Mouse (Mus musculus) midbrain, embryonic 10.5 days (tissue): ENCODE measurements around the gene Spdl1. TPM values are rescaled to one million over a fixed set of nuclear protein-coding genes. Genes with fewer than 3 reads are reported as not detected.

Experiments
- DNase-seq: peaks from one replicate; pipeline ENCODE4 v3.0.0-alpha.2; 2017; ENCODE audit warnings: low spot score
- H3K27ac ChIP-seq: fragments of 300-500 bp; sonication (generic); replicated peaks from 2 replicates; pipeline ENCODE4 v1.5.1; 2016; ENCODE audit warnings: mild to moderate bottlenecking
- H3K27me3 ChIP-seq: fragments of 300-500 bp; sonication (generic); 2 replicates; pipeline ENCODE4 v1.6.1; 2016; ENCODE audit warnings: low read depth, mild to moderate bottlenecking; ENCODE audit not compliant: poor library complexity, severe bottlenecking
- H3K36me3 ChIP-seq: fragments of 300-500 bp; sonication (generic); 2 replicates; pipeline ENCODE4 v1.6.1; 2016; ENCODE audit warnings: mild to moderate bottlenecking, moderate library complexity
- H3K4me1 ChIP-seq: fragments of 300-500 bp; sonication (generic); 2 replicates; pipeline ENCODE4 v1.6.1; 2016
- H3K4me3 ChIP-seq: fragments of 300-500 bp; sonication (generic); 2 replicates; pipeline ENCODE4 v1.5.1; 2016; ENCODE audit warnings: mild to moderate bottlenecking, moderate library complexity
- H3K9me3 ChIP-seq: fragments of 300-500 bp; sonication (generic); replicated peaks from 2 replicates; pipeline ENCODE4 v1.6.1; 2016; ENCODE audit warnings: mild to moderate bottlenecking
- WGBS: fragments of 180-500 bp; shearing (Covaris S2); methylation state at CpG from one replicate; pipeline ENCODE4 v1.1.7; 2016; 5-methylcytosine and 5-hydroxymethylcytosine counted together
- polyA plus RNA-seq: library from polyadenylated mRNA; unstranded; fragments of >200 nt; fragmentation: Nextera tagmentation; extraction: Ambion mirVana; gene quantifications from 2 replicates; pipeline ENCODE4 v1.2.1, GENCODE M21; 2016

Gene Spdl1
- 30.7 and 32.5 TPM in 2 replicates for polyA plus RNA-seq

DNA sequence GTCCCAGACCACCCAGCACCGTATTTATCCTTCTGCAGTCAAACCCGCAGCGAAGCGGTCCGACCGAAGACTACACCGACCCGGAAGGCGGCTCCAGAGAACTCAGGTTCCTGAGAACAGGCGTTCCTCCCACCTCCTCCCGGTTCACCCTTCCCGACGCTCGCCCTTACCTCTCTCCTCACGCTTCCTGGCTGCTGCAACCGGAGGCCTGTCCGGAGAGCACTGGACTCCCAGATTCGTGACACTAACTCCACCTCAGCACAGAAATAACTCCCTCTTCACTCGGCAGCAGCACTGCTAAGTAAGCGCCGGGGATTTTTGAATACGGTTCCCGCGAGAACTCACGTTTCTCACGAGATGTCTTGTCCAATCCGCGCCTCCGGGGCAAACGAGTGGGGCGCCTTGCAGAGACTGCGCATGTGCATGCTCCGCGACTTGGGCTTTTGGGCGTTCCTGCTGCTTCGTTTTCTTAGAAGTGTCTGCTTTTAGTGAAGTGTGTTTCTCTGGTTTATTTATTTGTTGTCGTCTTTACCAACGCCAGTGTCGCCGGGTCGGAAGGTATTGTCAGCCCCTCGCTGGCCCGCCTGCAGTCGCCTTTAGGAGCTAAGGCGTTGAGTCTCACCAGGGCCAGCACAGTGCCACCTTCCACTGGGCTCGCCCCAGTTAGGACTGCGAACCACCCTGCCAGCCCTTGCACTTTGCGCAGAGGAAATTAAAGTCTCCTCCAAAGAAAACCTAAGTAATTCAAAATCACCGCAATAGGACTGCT is at the start of gene Spdl1:
TSS of gene Spdl1 (minus strand) at position 324 of the 769 bp plus-strand sequence.
- Histone ChIP-seq H3K9me3 (no peaks in the 10 kb centered on the region), H3K4me3 (peak within 1 kb of the TSS; percentile 78), H3K27ac (peak within 1 kb of the TSS; percentile 90), H3K27me3 (no peaks in the 10 kb centered on the region), H3K4me1 (peaks cover 20% of the 10 kb centered on the region), H3K36me3 (peaks cover 24% of the 10 kb centered on the region)
- under 1% methylated on average over 49 of the region's 49 CpGs for WGBS
- DNase-seq, result peak; percentile 94

DNA sequence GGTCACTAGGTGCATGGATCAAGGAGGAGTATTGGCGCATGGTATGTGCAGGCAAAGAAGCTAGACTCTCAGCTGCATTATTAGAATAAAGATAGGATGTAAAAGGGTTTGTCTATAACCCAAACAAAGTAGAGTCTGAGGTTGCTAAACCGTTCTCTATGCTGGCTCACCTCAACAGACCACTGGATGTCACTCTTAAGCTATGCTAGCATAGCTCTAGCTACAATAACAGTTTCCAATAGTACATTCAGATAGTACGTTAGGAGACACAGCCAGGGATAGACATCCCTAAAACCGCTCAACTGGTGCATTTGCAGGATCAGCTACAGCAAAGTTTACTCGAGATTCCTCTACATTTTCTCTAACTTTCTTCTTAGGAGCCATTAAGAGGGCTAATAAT is 48.1 kb upstream of the Spdl1 start:
- Histone ChIP-seq H3K4me3 (no peak overlapping the region), H3K27ac (no peak overlapping the region), H3K27me3 (no peaks in the 10 kb centered on the region), H3K9me3 (no peaks in the 10 kb centered on the region), H3K36me3 (no peaks in the 10 kb centered on the region), H3K4me1 (no peaks in the 10 kb centered on the region)
- 57% methylated on average over 5 of the region's 5 CpGs for WGBS
- no peak for DNase-seq

DNA sequence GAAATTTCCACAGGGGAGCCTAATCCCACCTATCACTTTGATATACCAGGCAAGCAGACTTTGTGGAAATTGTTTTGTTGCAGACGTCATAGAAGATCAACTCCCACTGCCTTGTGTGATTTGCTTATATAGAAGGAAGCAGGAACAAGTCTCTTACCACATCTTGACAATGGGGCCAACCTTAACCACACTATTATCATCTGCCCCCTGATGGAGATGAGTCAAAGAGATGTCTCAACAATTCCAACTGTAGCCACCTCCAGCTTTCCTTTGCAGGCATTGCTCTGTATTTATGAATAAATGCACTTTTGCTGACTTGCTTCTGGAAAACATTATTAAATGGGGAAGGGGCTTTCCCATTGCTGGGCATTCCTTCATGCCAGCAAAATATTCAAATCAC is 46.2 kb upstream of the Spdl1 start:
- Histone ChIP-seq H3K36me3 (no peaks in the 10 kb centered on the region), H3K4me3 (no peak overlapping the region), H3K27me3 (no peaks in the 10 kb centered on the region), H3K4me1 (no peaks in the 10 kb centered on the region), H3K9me3 (no peaks in the 10 kb centered on the region), H3K27ac (no peak overlapping the region)
- DNase-seq, result no peak
- WGBS, result 85% methylated on average over 1 of the region's 1 CpGs

DNA sequence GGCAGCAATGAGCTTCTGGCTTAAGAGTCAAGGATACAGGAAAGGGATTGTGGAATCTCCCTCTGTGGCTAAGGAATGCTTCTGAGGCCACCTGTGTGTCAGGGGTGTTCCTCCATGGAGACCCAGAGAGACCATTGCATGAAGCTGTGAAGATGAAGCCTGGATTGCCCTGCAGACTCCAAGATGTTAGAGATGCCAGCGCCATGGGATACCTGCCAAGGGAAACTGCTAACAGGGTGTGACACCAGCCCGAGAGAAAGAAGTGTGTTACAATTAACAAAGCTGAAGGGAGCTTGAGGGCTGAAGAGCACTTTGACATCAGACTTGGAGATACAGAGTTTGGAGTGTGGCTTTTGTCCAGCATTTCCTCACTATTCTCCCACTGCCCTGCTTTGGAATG is 40.4 kb upstream of the Spdl1 start:
- 84% methylated on average over 2 of the region's 2 CpGs for WGBS
- Histone ChIP-seq H3K27me3 (no peaks in the 10 kb centered on the region), H3K9me3 (no peaks in the 10 kb centered on the region), H3K27ac (no peak overlapping the region), H3K4me3 (no peak overlapping the region), H3K4me1 (no peaks in the 10 kb centered on the region), H3K36me3 (no peaks in the 10 kb centered on the region)
- DNase-seq, result no peak

DNA sequence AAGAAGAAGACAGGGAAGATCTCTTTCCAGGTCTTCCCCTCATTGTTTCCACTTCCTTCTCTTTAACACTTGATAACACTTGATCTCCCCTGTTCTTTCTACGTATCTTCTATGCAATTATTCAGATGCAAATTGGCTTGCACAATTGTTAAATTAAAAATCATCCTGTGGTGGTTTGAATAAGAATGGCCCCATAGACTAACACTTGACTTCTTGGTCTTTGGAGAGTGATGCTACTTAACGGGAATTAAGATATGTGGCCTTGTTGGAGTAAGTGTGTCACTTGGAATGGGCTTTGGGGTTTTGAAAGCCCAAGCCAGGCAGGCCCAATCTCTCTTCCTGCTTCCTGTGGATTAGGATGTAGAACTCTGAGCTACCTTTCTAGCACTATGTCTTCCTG is 39.0 kb upstream of the Spdl1 start:
- no peaks in the 10 kb centered on the region for H3K9me3 ChIP-seq
- no peak for DNase-seq
- 84% methylated on average over 2 of the region's 2 CpGs for WGBS
- H3K36me3 ChIP-seq, result no peaks in the 10 kb centered on the region
- no peak overlapping the region for H3K4me3 ChIP-seq
- no peak overlapping the region for H3K27ac ChIP-seq
- H3K4me1 ChIP-seq, result no peaks in the 10 kb centered on the region
- no peaks in the 10 kb centered on the region for H3K27me3 ChIP-seq

DNA sequence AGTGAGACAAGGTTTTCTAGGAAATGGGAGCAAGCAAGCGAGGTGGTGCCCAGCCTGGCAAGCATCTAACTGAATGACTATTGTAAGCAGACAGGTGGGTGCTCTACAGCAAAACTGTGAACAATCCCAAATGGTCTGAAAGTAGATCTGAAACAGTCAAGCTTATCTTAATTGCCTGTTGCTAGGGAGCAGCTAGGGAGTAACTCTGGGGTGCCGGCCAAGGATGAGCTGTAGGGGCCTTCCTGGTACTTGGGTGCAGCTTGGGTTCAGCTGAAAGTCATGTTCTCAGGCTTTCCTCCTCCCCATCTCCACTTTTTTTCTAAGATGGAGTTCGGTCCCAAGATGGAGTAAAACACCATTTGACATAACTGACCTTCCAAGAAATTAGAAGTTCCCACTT is 38.5 kb upstream of the Spdl1 start:
- Histone ChIP-seq H3K4me3 (no peak overlapping the region), H3K36me3 (no peaks in the 10 kb centered on the region), H3K9me3 (no peaks in the 10 kb centered on the region), H3K27ac (no peak overlapping the region), H3K27me3 (no peaks in the 10 kb centered on the region), H3K4me1 (no peaks in the 10 kb centered on the region)
- DNase-seq, result no peak
- 93% methylated on average over 3 of the region's 3 CpGs for WGBS

DNA sequence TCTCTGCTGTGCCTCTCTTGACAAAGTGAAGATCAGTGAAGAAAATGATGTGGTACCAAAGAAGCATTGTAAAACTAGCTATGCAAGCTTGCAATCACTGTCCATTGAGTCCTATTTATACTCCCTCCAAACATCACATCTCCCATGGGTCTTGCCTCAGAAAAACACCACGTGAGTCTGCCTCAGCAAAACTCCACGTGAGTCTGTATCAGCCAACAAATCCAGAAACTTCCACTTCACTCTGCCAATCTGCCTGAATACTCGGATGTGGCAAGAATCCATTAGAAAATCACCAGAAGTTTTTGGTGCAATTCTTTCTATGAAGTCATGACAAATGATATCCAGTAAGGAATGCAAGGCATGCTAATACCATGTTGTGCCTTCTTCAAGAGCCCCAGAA is 38.0 kb upstream of the Spdl1 start:
- no peaks in the 10 kb centered on the region for H3K36me3 ChIP-seq
- DNase-seq, result no peak
- H3K4me1 ChIP-seq, result no peaks in the 10 kb centered on the region
- WGBS, result 77% methylated on average over 3 of the region's 3 CpGs
- H3K27ac ChIP-seq, result no peak overlapping the region
- H3K27me3 ChIP-seq, result no peaks in the 10 kb centered on the region
- no peak overlapping the region for H3K4me3 ChIP-seq
- no peaks in the 10 kb centered on the region for H3K9me3 ChIP-seq

DNA sequence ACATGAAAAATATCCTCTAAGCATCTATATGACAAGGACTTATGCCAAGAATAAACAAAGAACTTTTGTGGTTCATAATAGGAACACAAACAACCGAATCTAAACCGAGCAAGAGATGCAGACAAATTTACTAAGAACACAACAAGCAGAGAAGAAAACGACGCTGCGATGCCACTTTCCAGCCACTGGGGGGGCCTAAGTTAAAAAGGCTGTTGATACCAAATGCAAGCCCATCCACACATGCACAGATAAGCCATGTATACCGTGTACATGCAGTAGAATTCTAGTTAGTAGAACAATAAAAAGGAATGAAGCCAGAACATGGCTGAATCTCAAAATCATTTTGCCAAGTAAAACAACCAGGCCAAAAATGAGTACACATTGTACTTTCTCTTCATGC is 35.2 kb upstream of the Spdl1 start:
- H3K36me3 ChIP-seq, result no peaks in the 10 kb centered on the region
- no peaks in the 10 kb centered on the region for H3K4me1 ChIP-seq
- no peak overlapping the region for H3K4me3 ChIP-seq
- WGBS, result 45% methylated on average over 6 of the region's 6 CpGs
- H3K9me3 ChIP-seq, result no peaks in the 10 kb centered on the region
- no peaks in the 10 kb centered on the region for H3K27me3 ChIP-seq
- DNase-seq, result no peak
- no peak overlapping the region for H3K27ac ChIP-seq

DNA sequence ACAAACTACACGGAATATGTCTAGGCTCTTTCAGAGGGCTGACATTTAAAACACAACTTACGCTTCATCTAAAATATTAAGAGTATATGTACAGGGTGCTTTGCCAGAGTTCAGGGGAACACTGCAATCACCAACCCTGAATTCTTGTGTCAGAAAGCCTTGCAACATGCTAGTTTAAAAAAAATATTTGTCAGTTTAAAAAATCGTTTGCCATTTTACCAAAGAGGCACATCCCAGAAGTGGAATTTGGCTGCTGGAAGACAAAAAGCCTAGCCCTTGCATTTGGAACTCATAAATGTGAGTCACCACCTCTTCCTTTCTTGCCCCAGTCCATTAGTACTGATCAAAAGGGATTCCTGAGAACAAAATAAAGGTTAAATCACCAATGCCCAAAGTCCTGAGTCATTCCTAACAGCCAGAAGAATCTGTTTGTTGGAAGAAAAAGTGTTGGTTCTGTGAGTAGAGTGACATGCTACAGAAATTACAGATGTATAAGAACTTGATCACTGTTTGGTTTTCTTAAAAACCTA is 32.4 kb upstream of the Spdl1 start:
- H3K9me3 ChIP-seq, result no peaks in the 10 kb centered on the region

DNA sequence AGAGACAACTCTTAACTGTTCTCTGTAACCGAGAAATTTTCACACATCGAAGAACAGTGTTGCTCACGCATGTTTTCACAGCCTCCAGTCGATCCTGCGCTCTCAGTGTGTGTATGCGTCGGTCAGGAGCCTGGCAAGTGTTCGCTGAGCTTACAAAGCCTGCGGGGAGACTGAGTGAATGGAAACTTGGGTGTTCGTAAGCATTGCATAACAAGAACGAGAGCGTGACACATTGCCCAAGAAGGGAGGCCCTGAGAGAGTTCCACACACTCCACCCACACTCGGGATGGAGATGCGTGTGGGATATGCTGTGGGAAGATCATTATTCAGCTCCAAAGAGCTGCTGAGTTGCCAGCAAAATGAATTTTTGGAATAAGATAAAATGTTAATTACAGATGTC is 31.7 kb upstream of the Spdl1 start:
- no peaks in the 10 kb centered on the region for H3K36me3 ChIP-seq
- H3K27ac ChIP-seq, result no peak overlapping the region
- H3K27me3 ChIP-seq, result no peaks in the 10 kb centered on the region
- 91% methylated on average over 14 of the region's 14 CpGs for WGBS
- no peaks in the 10 kb centered on the region for H3K9me3 ChIP-seq
- DNase-seq, result no peak
- H3K4me3 ChIP-seq, result no peak overlapping the region
- H3K4me1 ChIP-seq, result no peaks in the 10 kb centered on the region

More for the DNA sequence above, 32.4 kb upstream of the Spdl1 start:
- no peak for DNase-seq
- H3K4me1 ChIP-seq, result no peaks in the 10 kb centered on the region
- H3K27ac ChIP-seq, result no peak overlapping the region
- H3K27me3 ChIP-seq, result no peaks in the 10 kb centered on the region
- no peaks in the 10 kb centered on the region for H3K36me3 ChIP-seq
- 84% methylated on average over 3 of the region's 3 CpGs for WGBS
- H3K4me3 ChIP-seq, result no peak overlapping the region

DNA sequence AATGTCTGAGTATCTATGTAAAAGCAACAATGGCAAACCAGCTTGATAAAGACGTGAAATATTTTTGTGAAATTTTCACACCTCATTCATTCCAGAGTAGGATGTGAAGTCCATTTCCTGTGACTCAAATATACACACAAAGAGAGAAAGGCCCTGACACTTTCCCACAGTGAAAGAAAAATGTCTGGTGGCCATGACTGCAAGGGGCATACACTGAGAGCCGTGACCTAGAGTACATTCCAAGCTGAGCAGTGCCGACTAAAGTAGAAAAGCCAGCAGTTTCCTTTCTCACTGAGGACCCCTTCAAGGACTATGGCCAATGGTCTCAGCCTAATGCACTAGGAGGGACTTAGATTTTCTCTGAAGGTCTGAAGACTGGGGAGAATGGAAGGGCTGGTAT is 23.2 kb upstream of the Spdl1 start:
- Histone ChIP-seq H3K27ac (no peak overlapping the region), H3K27me3 (no peaks in the 10 kb centered on the region), H3K36me3 (no peaks in the 10 kb centered on the region), H3K4me3 (no peak overlapping the region), H3K9me3 (no peaks in the 10 kb centered on the region), H3K4me1 (no peaks in the 10 kb centered on the region)
- WGBS, result 72% methylated on average over 3 of the region's 3 CpGs
- no peak for DNase-seq

DNA sequence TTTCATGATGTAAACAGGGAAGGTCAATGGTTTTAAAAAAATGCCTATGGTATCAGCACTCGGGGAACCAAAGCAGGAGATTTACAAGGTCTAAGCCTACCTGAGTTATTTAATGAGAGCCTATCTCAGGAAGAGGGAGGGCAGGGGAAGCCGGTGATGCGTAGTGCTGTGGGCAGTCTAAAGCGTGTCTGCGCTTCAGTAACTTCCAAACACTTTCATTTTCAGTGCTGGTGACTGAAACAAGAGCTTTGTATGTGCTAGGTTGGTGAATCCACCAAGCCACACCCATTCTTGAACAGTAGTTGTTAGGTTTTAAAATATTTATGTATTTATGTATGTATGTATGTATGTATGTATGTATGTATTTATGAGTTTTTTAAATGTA is 12.8 kb upstream of the Spdl1 start:
- H3K27me3 ChIP-seq, result peaks cover 33% of the 10 kb centered on the region
- DNase-seq, result no peak
- no peak overlapping the region for H3K27ac ChIP-seq
- H3K9me3 ChIP-seq, result no peaks in the 10 kb centered on the region
- H3K36me3 ChIP-seq, result no peaks in the 10 kb centered on the region
- H3K4me1 ChIP-seq, result no peaks in the 10 kb centered on the region
- WGBS, result 81% methylated on average over 5 of the region's 5 CpGs
- no peak overlapping the region for H3K4me3 ChIP-seq

DNA sequence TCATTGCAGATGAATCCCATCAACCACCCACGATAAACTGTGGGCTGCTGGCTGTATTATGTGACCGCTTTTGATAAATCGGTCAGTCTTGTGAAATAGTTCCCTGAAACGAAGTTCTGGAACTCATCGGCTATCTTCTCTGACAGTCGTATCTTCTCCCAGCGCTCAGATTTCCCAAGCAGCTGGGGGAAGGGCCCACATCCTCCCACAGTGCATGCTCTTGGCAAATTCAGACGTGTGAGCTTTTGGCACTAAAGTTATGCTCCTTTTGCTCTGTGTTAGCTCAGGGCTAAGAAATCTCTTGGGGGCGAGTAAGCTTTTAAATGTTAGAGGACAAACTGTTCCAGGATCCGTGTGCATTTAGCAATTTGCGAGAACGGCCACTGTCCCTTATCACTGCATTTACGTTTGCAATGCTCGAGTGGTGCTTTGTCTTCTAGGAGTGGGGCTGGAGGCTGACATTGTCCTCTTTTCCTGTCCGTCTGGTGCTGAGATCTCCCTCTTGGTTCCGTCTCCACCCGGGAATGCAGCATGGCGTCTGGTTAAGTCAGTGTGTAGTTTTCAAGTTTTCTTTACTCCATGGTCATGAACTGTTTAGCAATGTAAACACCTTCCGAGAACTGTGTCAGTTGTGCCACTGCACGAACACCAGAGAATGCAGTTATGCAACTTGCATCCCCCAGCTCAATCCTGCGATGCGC is 12.3 kb upstream of the Spdl1 start:
- no peak for DNase-seq
- H3K27ac ChIP-seq, result no peak overlapping the region

More for the DNA sequence above, 12.3 kb upstream of the Spdl1 start:
- Histone ChIP-seq H3K36me3 (no peaks in the 10 kb centered on the region), H3K9me3 (no peaks in the 10 kb centered on the region), H3K4me1 (no peaks in the 10 kb centered on the region), H3K4me3 (no peak overlapping the region), H3K27me3 (peaks cover 38% of the 10 kb centered on the region)
- WGBS, result 79% methylated on average over 22 of the region's 22 CpGs
